Mouse (Mus musculus) small intestine, adult 2 months (tissue): ENCODE results near the gene Ptdss2.

Source experiments
- CTCF ChIP-seq: fragments of 200-500 bp; IDR thresholded peaks from 2 replicates; pipeline ENCODE4 v1.5.1; 2012; ENCODE audit warnings: low read depth, mild to moderate bottlenecking, control low read depth, inconsistent platforms, low read length, moderate library complexity, mixed read lengths; ENCODE audit not compliant: insufficient replicate concordance, insufficient read length; ENCODE audit errors: extremely low read depth
- POLR2A ChIP-seq: fragments of 200-500 bp; IDR thresholded peaks from 2 replicates; pipeline ENCODE4 v1.6.1; 2012; ENCODE audit warnings: low read depth, mild to moderate bottlenecking, control low read depth, inconsistent platforms, low read length, moderate library complexity

GRCm38 (mm10) chr7:141164850-141165249 is 42.7 kb downstream of the Ptdss2 start:
- TF ChIP-seq CTCF: no peak
- TF ChIP-seq POLR2A: no peak
